Mouse (Mus musculus) erythroid progenitor cell, adult 5-6 weeks (primary cell): Measurements from ENCODE around the gene Pax6. TPM values are rescaled to one million over a fixed set of nuclear protein-coding genes. Genes with fewer than 3 reads are reported as not detected.

Experiments used
- ATAC-seq: replicated peaks from 2 replicates; pipeline ENCODE4 v1.8.0; 2016; ENCODE audit warnings: moderate number of reproducible peaks, mild to moderate bottlenecking, moderate TSS enrichment, inconsistent platforms; ENCODE audit not compliant: poor library complexity, low FRiP score, severe bottlenecking
- total RNA-seq, 2 experiments: library from RNA; stranded (forward) in 1 of 2; stranded (reverse) in 1 of 2; fragments of 150-400 nt in 1 of 2; fragments of 186-747, 209-891 nt in 1 of 2; gene quantifications; 2 replicates each; pipeline versions ENCODE4 v1.2.3 to v1.2.4; 2015 to 2017; ENCODE audit warnings: low replicate concordance in 2 of 2

Pax6 gene
- total RNA-seq, 2 experiments from 2014 or later = not detected

DNA sequence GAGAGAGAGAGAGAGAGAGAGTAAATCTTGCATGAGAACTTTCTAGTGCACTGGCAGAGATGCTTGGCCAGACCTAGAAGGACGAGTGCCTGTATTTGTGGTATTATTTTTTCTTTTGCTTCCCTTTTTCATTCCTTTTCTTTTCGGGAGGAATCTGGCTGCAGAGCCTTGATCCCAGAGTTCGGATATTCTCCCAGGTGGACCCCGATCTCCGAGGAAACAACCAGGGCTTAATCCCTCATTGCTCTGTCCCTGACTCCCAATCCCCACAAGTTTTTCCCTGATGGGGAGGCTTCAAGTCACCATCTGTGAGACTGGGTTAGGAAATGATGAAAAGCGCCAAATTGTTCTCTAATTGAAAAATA, 2.0 kb downstream of the Pax6 start:
- ATAC-seq = no peak

- no peak for ATAC-seq
Measured at GRCm38 (mm10) chr2:105671116-105671797, 2.6 kb downstream of the Pax6 start.

DNA sequence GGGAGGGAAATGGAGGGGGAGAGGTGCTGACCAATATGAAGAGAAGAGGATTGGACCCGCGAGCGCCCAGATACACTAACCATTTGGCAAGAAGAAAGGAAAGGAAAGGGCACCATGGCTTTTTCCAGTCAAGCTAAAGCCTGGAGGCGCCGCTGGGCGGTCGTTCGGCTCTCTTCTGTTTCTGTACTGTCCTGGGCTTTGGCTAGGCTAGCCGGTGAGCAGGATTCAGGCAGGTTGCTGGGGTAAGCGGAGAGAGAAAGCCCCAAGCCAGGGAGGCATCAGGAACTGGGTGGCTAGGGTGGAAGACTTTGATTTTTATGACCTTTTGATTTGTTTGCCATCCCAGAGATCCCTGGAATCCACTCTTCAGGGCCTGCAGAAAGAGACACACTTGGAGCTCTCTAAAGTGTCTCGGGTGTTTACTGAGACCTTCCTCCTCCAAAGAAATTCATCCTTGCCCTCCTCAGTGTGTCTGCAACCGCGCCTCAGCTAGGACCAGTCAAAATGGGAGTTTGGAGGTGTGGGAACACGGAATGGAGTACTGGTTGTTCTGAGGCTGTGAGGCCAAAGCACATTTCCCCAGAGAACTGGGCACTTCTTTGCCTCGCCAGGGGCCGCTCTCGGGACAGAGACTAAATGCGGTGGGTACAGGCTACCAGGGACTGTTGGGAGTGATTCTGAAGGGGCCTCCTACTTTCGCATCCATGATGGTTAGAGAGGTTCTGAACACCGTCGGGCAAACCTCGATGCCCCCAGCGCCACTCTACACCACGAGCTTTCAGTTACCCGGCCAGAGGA, 3.3 kb downstream of the Pax6 start:
- ATAC-seq = no peak

GRCm38 (mm10) chr2:105672596-105672960, 3.9 kb downstream of the Pax6 start:
- no peak for ATAC-seq

DNA sequence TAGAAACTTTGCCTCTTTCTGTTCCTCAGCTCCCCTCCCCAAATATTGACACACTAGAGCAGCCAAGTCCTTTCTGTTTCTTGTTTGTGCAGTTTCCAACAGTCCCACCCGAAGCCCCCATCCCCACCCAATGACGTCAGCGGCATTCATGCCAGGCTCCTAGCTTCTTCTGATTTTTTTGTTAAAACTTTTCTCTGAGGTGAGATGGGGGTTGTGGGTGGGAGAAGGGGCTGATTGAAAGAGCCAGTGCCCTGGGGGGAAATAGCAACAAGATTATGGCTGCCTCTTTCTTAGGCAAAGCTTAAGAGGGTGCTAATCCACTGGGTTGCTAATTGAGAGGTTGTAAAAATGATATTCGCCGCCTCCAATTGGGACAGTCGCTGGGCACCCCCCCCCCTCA, 4.4 kb downstream of the Pax6 start:
- no peak for ATAC-seq

DNA sequence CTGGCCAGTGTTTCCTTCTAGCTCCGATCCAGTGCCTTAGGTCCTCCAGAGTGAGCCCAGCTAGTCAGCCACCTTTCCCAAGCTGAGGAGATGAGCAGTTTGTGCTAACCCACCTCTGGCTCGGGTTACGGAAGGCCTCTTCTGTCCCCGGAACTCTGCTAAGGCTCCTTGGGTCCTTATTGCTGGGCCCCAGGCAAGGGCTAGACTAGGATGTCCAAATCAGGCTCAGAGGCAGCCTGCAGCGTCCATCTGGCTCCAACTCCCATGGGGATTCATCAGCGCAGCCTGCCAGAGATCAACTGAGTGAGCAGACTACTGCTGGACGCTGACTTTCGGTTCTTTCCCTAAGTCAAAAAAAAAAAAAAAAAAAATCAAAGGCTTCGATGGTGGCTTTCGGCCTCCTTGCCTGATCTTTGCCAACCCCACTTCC, 4.9 kb downstream of the Pax6 start:
- ATAC-seq = no peak

DNA sequence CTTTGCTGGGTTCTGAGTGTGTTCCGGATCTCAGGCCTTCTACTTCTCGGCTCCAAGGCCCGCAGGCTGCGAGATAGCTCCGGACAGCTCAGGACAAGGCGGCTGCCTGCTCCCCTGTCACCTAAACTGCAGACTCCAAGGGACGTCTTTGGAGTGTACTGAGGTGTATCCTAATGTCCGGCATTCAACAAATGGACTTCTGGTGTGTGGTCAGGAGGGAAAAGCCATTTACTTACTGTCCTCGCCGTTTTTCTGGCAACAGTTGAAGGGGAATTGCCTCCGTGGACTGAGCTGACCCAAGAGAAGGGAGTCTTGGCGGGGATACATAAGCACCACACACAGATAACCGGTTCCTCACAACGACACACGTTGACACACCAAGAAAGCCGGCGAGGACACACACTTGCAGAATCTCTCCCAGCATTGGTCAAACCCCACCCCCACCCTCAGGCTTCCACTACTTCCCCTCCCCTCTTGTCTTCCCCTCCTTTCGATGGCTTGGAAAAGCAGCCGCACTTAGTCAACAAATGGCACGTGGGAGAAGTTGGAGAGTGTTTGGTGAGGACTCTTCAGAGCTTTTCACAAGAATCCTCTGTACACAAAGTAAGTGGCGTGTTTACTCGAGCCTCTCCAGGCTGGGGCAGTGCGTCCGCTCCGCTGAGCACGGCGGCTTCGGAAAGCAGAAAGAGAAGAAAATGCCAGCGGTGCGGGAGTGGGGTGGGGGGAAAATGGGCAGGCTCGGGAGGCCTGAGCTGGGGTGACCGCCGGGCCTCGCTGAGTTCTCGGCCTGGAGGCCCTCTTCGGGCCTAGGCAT, 5.6 kb downstream of the Pax6 start:
- ATAC-seq = no peak

- no peak for ATAC-seq
Measured at GRCm38 (mm10) chr2:105674875-105675729, 6.4 kb downstream of the Pax6 start.

- ATAC-seq = no peak
Measured at GRCm38 (mm10) chr2:105675730-105676079, 7.0 kb downstream of the Pax6 start.

DNA sequence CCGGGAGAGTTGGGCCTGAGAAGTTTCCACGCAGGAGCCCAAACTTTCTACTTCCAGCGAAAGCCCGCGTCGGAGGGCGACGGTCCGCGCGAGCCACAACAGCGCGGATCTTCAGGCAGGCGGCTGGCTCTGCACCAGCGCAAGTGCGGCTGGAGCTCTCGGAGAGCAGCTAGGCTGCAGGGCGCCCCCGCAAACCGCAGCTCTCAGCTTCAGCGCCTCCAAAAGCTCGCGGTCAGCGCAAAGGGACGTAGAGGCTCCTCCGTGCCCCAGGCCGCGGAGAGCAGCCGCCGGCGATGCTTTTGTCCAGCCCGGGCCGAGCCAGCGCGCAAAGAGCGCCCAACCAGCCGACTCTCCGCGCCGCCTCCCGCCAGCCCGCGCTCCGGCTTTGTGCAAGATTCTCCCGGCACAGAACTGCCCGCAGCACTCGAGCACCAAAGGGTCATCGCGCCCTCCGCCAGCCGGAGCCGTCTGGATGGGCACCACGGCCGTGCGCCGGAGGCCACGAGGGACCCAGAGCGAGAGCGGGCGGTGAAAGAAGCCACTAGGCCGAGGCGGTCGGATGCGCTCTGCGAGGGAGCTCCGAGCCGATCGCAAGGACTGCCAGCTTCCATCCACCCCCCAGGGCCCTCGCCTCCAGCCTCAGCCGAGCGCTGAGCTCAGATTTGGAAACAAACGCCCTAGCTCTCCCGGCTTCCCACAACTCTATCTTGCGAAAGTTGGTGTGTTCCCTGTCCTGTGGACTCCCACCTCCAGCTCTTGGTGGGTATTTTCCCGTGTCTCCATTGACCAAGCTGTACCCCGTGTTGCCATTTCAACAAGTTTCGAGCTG, 7.6 kb downstream of the Pax6 start:
- ATAC-seq = no peak

DNA sequence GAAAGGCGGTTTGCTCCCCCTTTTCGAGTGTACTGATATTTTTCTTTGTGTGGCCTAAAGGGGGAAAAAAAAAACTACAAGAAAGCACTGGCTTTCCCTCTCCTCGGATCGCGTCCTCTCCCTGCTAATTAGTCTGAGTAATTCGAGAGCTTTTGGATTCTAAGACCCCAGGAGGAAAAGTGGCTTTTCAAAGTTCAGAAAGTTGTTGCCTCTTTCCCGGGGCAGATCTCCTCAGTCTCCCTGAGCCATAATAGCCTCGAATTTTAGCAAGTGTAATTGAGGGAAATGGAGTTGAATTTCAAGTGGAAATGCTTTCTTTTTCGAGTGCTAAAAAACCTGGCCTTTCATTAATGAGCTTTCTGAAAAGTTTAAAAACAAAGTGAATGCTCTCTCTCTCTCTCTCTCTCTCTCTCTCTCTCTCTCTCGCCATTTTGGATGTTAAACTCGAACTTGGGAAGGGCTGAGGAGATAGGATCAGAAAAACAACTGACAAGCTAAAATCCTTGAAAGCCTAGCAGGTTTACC, 8.3 kb downstream of the Pax6 start:
- no peak for ATAC-seq

- ATAC-seq = no peak
Measured at GRCm38 (mm10) chr2:105677434-105678105, 8.9 kb downstream of the Pax6 start.

DNA sequence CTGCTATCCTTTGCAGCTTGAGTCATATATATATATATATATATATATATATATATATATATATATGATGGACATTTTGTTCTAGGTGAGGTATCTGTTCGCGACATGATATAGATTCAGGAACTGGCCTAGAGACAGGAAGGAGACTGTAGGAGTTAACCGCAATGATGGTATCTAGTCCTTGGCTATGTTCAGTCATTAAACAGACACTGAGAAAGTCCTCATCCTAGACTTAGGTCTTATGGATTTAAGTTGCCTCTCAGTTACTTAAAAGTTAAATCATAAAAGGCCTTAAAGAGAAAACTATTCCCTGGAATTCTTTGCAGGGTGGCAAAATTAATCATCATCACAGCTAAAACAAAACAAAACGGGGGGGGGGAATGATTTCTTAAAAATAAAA, 9.6 kb downstream of the Pax6 start:
- ATAC-seq = no peak

GRCm38 (mm10) chr2:105678880-105679321, 10.2 kb downstream of the Pax6 start:
- ATAC-seq = no peak

- no peak for ATAC-seq
Measured at GRCm38 (mm10) chr2:105679331-105679730, 10.6 kb downstream of the Pax6 start.

DNA sequence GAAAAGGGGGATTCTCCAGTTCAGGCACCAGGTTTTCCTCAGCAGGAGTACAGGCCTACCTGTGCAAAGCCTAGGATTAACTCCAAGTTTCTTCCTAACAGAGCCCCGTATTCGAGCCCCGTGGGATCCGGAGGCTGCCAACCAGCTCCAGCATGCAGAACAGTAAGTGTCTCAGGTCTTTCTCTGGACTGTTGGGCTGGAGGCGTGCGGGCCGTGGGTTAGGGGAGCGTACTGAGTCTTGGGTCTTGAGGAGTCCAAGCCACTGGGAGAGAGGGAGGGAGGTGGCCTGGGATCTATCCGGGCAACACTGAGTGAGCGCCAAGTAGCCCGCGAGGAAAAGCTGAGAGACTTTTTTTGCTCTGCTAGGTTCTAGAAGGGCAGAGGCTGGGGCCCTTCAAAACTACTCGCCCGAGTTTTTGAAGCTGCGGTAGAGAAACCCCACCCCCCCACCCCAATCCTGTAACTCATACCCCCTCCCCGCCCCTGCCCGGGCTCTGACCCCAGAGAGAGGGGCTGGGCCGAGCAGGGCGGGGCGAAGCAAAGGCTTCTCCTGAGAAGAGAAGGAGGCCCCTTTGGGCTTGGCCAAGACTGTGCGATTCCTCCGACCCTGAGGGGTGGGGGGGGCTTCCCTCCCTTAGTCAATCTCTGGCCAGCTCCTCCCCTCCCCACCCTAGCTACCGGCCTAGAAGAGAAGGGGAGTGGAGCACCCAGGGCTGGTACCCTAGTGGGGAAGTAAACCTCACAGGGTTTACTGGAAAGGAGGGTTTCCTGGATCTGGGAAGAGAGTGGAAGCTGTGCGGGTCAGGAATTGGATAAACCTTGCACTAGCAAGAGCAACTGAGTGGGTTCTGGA, 11.7 kb downstream of the Pax6 start:
- ATAC-seq = no peak

- no peak for ATAC-seq
Measured at GRCm38 (mm10) chr2:105680999-105681710, 12.5 kb downstream of the Pax6 start.
